Mouse (Mus musculus): ENCODE measurements around the gene Lrrc75a.

The Lrrc75a gene

DNA sequence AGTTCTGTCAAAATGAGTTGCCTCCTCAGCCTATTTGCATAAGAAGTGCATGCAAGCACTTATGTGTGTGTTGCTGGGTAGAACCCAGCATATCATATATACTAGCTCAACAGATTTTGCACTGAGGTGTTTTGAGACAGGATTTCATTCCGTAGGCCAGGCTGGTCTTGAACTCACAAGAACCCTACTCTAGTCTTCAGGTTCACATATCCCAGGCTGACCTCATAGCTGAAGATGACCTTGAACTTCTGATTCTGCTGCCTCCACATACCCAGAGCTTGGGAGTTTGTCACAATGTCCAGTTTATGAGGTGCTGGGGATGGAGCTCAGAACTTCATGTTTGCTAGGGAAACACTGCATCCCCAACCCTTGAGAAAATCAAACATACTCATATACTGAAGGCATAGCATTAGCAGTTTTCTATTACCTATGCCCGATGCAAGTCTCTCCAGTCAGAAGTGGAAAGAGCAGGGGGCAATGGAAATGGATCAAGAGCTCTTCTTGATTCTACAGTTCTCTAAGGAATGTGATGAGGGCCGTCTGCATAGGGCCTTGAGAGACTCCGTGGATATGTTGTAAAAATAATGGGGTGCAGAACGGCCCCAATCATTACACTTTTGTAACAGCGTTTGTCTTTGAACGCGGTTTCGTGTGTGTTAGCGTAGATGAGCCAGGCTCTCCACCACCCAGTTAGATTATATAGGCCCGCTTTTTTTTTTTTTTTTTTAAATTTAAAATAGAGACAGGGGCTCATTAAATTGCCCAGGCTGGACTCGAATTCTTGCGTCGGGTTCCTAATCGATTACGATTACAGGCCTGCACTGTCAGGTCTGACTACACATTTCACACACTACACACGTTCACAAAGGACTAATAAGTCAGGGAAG lies 46.3 kb downstream of the Lrrc75a start:
- in situ Hi-C loops (cut with MboI; ENCODE audit: low sequenced_read_pairs): no loop called here

- in situ Hi-C loops (cut with MboI; ENCODE audit: low sequenced_read_pairs): no loop called here
Observed at GRCm38 (mm10) chr11:62598571-62598970, 49.8 kb downstream of the Lrrc75a start.

DNA sequence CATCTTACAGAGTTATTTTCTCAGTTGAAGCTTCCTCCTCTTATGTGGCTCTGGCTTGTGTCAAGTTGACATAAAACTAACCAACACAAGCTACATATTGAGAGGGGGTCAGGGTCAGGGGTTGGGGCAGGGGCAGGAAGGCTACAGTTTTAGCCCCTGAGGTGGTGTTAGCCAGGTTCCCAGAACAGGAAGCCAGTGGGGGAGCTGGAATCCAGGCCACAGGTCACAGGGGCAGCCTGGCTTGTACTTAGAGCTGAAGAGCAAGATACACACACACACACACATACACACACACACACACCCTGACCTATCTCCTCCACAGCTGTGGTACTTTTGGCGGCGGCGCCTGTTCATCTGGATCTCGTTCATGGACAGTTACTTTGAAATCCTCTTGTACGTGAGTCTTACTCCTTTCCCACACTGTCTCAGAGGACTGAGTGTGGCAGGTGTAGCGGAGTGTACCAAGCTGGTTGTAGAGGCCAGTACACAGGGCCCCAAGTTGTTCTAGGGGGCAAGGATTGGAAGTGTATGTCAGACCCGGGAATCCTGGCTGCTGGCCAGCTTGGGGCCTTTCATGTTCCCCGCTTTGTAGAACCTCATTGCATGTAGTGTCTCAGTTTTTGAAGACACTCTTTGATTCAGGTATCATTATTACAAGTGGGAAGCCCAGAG lies 56.3 kb downstream of the Lrrc75a start:
- in situ Hi-C loops (cut with MboI; ENCODE audit: low sequenced_read_pairs): no loop called here

GRCm38 (mm10) chr11:62591026-62591425 lies 57.3 kb downstream of the Lrrc75a start:
- in situ Hi-C loops (cut with MboI; ENCODE audit: low sequenced_read_pairs): no loop called here

DNA sequence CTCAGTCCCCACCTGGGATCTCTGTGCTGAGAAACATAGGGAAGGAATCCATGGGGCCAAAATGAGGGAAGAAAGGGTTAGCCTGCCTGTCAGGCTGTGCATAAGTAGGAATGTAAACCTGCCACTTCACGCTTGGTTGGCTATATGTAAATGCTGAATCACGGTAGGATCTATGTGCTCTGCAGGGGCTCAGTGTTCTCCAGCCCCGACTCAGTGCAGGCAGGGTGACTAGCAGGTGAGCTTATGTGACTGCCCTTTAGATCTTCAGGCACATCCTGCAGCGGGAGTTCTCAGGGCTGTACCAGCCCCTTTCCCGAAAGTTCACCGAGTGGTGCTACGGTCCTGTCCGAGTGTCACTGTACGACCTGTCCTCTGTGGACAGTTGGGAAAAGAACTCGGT lies 58.9 kb downstream of the Lrrc75a start:
- in situ Hi-C loops (cut with MboI; ENCODE audit: low sequenced_read_pairs): no loop called here

DNA sequence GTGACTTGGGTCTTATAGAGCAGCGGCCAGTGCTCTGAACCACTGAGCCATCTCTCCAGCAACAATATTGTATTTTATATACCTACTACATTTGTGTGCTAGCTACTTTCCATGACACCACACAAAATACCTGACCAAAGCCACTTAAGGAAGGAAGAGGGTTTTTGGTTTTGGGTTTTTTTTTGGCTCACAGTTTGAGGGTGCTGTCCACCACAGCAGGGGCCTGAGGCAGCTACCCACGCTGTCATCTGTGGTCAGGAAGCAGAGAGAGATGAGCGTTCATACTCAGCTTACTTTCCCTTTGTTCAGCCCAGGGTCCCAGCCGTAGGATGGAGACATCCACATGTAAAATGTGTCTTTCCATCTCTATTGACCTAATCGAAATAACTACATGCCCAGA lies 61.3 kb downstream of the Lrrc75a start:
- in situ Hi-C loops (cut with MboI; ENCODE audit: low sequenced_read_pairs): no loop called here

DNA sequence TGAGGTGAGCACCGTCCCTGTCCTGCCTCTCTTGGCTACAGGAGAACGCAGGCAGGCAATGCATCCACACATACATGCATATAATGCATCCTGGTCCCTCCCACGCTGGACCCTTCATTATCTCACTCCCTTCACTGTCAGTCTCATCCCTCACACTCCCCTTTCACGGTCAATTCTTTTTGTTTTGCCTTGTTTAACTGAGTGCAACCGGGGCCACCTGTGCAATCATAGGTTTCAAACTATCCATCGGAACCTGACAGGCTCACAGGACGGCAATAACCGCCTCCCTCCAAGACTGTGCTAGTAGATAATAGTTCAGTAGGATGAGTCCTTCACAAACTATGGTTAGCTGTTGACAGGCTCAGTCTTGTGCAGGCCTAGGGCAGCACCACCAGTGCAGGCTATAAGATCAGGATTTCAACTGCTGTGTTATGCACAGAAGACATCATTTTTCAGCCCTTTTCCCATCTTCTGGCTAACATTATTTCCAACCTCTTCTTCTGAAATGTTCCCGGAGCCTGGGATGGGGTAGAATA lies 63.6 kb downstream of the Lrrc75a start:
- in situ Hi-C loops (cut with MboI; ENCODE audit: low sequenced_read_pairs): no loop called here

DNA sequence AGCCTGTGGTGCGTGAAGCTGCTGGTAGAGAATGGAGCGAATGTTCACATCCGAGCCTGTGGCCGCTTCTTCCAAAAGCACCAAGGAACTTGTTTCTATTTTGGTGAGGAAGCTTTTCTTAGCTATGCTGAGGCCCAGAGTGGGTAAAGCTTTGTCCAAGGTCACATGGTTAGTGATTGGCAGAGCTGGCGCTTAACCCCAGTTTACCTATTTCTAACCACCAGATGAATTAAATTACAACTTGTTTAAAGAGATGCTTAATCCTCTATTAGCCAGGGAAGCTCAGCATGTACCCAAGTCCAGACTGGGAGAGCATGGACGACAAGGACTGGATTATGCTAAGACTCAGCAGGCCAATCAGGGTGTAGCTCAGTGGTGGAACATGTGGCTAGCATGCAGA lies 65.3 kb downstream of the Lrrc75a start:
- in situ Hi-C loops (cut with MboI; ENCODE audit: low sequenced_read_pairs): no loop called here

DNA sequence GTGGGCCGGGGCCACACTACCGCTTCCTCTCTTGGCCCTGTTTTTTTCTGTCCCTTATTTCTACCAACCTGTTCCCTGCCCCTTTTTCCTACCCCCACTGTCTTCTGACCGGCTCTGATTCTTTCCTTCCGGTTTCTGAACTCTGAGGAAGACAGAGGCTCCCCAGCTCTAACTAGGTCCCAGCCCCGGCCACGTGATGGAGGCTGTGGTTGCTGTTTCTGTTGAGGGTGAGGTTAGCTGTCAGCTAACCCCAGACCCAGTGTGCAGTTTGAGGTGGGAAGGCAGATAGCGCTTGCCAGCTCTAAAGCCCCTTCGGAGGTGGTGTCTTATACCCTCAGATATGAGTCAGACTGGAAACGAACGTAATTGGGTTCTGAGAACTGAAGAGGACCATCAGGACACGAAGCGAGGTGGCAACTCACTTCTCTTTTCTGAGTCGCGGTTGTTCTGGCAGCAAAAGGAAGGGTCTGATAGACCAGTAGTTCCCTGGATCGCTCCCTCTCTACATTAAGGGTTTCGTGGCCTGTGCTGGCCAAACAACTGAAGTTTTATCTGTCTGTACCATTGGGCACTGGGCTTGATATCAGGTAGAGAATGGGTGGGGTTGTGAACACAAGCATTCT lies 71.7 kb downstream of the Lrrc75a start:
- in situ Hi-C loops (cut with MboI; ENCODE audit: low sequenced_read_pairs): no loop called here

DNA sequence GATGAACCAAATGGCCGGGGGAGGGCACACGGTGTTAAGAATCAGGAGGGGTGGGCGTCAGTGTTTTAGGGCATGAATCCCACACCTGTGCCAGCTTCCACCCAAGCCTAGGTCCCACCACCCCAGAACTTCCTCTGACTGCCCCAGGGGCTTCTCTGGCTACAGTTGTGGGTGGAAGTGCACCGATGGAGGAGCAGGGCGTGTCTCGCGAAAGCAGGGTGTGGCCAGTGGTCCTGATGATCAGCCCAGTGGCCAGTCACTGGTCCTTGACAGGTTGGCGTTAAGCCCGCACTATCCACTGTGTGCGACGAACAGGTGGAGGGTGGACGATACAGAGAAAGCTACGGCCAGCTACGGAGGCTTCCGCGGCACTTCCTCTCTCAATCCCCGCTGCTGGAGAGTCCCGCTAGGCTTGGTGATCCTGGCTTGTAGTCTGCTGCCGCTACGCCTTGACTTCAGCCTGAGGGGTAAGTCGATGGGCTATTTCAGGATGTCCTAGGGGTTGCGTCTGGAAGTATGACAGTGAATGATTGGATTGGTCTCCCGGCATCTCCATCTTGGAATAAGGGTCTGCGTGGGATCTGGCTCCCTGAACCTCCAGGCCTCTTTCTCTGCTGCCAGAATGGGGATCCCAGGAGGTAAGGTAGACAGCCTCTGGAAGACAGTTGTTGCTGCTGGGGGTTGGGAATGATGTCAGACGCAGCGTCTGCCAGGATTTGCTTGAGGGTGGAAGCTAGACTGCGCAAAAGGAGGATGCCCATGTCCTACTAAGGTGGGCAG lies 72.5 kb downstream of the Lrrc75a start:
- in situ Hi-C loops (cut with MboI; ENCODE audit: low sequenced_read_pairs): no loop called here

DNA sequence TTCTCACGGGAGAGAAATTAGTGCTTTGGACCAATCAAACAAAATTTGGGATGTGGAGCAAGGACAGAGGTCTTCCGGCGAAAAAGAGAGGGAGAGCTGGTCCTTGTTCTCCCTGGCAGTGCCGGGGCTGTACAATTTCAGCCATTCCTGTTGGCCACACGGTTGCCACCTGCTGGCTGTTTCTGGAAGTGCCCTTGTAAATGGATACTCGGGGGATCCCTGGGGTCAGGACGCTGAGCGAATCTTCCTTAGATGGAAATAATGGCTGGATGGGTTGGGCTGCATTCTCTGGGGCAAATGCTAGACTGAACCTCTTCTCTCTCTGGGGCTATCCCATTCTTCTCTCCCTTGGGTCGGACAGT lies 73.0 kb downstream of the Lrrc75a start:
- in situ Hi-C loops (cut with MboI; ENCODE audit: low sequenced_read_pairs): no loop called here

DNA sequence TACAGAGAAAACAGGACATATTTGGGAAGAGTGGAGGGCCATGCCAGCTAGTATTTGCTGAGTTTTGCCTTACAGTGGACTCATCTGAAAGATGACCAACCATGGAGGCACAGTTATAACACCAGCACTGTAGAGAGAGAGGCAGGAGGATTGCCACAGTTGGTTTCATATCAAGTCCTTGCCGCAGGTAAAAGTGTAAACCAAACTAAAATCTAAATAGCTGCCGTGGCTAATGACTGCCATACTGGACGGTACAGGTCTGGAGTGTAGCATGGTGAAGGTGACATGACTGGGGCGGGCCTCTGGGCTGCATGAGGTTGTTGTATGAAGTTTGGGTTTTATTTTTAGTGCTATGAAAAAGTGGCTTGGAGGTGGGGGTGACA lies 73.6 kb downstream of the Lrrc75a start:
- in situ Hi-C loops (cut with MboI; ENCODE audit: low sequenced_read_pairs): no loop called here

- in situ Hi-C loops (cut with MboI; ENCODE audit: low sequenced_read_pairs): no loop called here
Observed at GRCm38 (mm10) chr11:62573959-62574702, 74.2 kb downstream of the Lrrc75a start, which contains the start of gene Trpv2. Trpv2 (plus strand) TSS chr11:62574486.

DNA sequence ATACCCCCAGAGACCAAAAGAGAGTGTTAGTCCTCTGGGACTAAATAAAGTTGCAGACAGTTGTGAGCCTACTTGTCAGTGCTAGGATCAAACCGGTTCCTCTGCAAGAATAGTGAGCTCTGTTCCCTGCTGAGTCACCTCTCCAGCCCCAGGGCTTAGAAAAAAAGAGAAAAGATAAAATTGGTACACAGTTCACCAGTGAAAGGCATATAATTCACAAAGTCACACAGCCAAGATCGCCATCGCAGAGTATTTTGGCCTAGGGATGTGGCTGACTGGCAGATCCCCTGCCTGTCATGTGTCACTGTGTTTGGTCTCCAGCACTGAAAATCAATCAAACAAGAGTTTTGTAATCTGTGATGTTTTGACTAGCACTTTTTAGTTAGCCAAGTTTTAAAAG lies 80.0 kb downstream of the Lrrc75a start:
- in situ Hi-C loops (cut with MboI; ENCODE audit: low sequenced_read_pairs): no loop called here

- in situ Hi-C loops (cut with MboI; ENCODE audit: low sequenced_read_pairs): no loop called here
Observed at GRCm38 (mm10) chr11:62566211-62566610, 82.1 kb downstream of the Lrrc75a start.

- in situ Hi-C loops (cut with MboI; ENCODE audit: low sequenced_read_pairs): no loop called here
Observed at GRCm38 (mm10) chr11:62565747-62566146, 82.6 kb downstream of the Lrrc75a start.

GRCm38 (mm10) chr11:62563590-62563989 lies 84.7 kb downstream of the Lrrc75a start:
- in situ Hi-C loops (cut with MboI; ENCODE audit: low sequenced_read_pairs): no loop called here

GRCm38 (mm10) chr11:62560463-62561016 lies 87.8 kb downstream of the Lrrc75a start:
- in situ Hi-C loops (cut with MboI; ENCODE audit: low sequenced_read_pairs): no loop called here

DNA sequence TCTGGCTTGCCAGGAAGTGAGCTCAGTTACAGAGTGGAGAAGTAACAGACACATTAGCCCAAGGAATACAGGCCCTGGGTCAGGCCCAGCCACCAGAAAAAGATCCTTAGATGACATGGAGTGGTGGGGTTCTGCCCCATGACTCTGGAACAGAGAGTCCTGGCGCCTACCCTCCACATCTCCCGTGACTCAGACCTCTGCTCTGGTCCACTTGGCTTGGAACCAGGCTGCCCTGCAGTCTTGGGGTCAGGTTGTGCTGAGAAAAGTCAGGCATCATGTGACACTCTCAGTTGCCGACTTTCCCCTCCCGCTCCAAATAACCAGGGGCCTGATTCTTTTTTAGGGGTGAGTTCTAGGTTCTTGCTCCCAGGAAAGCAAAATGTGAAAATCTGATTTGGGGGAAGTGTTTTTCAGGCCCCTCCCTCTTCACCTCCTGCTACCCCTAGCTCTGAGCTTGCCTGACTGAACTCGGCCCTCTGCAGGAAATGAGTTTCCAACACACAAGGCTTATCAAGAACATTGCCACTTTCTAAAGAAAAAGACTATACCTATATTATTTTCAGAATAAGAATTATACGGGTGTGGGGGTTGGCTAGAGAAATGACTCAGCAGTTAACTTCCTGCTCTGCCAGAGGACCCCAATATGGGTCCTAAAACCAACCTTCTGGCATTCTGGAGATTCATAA lies 89.2 kb downstream of the Lrrc75a start:
- in situ Hi-C loops (cut with MboI; ENCODE audit: low sequenced_read_pairs): no loop called here

Data from CH12F3 (cell line).